Mouse (Mus musculus): ENCODE results near the gene Xpr1.
"Not testable (repeated sequence)": the region's sequence is repeated elsewhere in the genome, so short reads cannot be mapped to it uniquely, and the experiment has no call there.

The Xpr1 gene

GRCm38 (mm10) chr1:155335963-155336362 lies 81.3 kb downstream of the Xpr1 start:
- CTCF ChIA-PET, result no interaction called here

GRCm38 (mm10) chr1:155322183-155322582 lies 95.0 kb downstream of the Xpr1 start:
- CTCF ChIA-PET, result no interaction called here

GRCm38 (mm10) chr1:155320091-155320833 lies 97.0 kb downstream of the Xpr1 start:
- CTCF ChIA-PET, result no interaction called here

GRCm38 (mm10) chr1:155319513-155319912 lies 97.7 kb downstream of the Xpr1 start:
- CTCF ChIA-PET, result no interaction called here

- CTCF ChIA-PET, result no interaction called here
These were observed 105.5 kb downstream of the Xpr1 start for GRCm38 (mm10) chr1:155311672-155312071.

GRCm38 (mm10) chr1:155306879-155307278 lies 110.3 kb downstream of the Xpr1 start:
- CTCF ChIA-PET, result no interaction called here

GRCm38 (mm10) chr1:155303402-155303801 lies 113.8 kb downstream of the Xpr1 start:
- CTCF ChIA-PET, result no interaction called here

GRCm38 (mm10) chr1:155297615-155298014 lies 119.6 kb downstream of the Xpr1 start:
- CTCF ChIA-PET, result no interaction called here

- CTCF ChIA-PET, result no interaction called here
These were observed 120.0 kb downstream of the Xpr1 start for GRCm38 (mm10) chr1:155297203-155297602.

GRCm38 (mm10) chr1:155293446-155293845 lies 123.8 kb downstream of the Xpr1 start:
- CTCF ChIA-PET, result interaction anchor here (0.6 kb wide), 1 partner anchor 223 kb away, joined by 3 read pairs; no protein-coding TSS in a partner anchor

- CTCF ChIA-PET, result no interaction called here
These were observed 127.8 kb downstream of the Xpr1 start for GRCm38 (mm10) chr1:155289411-155289810.

GRCm38 (mm10) chr1:155288033-155288432 lies 129.2 kb downstream of the Xpr1 start:
- CTCF ChIA-PET, result no interaction called here

- CTCF ChIA-PET, result no interaction called here
These were observed 133.4 kb downstream of the Xpr1 start for GRCm38 (mm10) chr1:155283808-155284207.

- CTCF ChIA-PET, result interaction anchor here (0.6 kb wide), 1 partner anchor 227 kb away, joined by 4 read pairs; no protein-coding TSS in a partner anchor
These were observed 136.0 kb downstream of the Xpr1 start for GRCm38 (mm10) chr1:155281003-155281793.

GRCm38 (mm10) chr1:155280306-155280705 lies 136.9 kb downstream of the Xpr1 start:
- CTCF ChIA-PET, result interaction anchor here (0.6 kb wide), 1 partner anchor 164 kb away, joined by 6 read pairs; no protein-coding TSS in a partner anchor

GRCm38 (mm10) chr1:155276381-155277033 lies 140.7 kb downstream of the Xpr1 start:
- CTCF ChIA-PET, result no interaction called here

- CTCF ChIA-PET, result no interaction called here
These were observed 141.4 kb downstream of the Xpr1 start for GRCm38 (mm10) chr1:155275793-155276192.

- CTCF ChIA-PET, result no interaction called here
These were observed 142.2 kb downstream of the Xpr1 start for GRCm38 (mm10) chr1:155274976-155275375.

- CTCF ChIA-PET, result no interaction called here
These were observed 144.3 kb downstream of the Xpr1 start for GRCm38 (mm10) chr1:155272953-155273352.

GRCm38 (mm10) chr1:155262496-155262895 lies 154.7 kb downstream of the Xpr1 start:
- CTCF ChIA-PET, result not testable (repeated sequence)

- CTCF ChIA-PET, result no interaction called here
These were observed 162.9 kb downstream of the Xpr1 start for GRCm38 (mm10) chr1:155254309-155254708.

- CTCF ChIA-PET, result no interaction called here
These were observed 164.1 kb downstream of the Xpr1 start for GRCm38 (mm10) chr1:155253126-155253525.
